Mouse (Mus musculus): ENCODE measurements at regions not wholly inside any gene's neighbourhood (a gene's known extent, or its start where the extent isn't known, plus 50 kb on each side); places are given as distances from the start of the nearest gene placed in this dataset.

DNA sequence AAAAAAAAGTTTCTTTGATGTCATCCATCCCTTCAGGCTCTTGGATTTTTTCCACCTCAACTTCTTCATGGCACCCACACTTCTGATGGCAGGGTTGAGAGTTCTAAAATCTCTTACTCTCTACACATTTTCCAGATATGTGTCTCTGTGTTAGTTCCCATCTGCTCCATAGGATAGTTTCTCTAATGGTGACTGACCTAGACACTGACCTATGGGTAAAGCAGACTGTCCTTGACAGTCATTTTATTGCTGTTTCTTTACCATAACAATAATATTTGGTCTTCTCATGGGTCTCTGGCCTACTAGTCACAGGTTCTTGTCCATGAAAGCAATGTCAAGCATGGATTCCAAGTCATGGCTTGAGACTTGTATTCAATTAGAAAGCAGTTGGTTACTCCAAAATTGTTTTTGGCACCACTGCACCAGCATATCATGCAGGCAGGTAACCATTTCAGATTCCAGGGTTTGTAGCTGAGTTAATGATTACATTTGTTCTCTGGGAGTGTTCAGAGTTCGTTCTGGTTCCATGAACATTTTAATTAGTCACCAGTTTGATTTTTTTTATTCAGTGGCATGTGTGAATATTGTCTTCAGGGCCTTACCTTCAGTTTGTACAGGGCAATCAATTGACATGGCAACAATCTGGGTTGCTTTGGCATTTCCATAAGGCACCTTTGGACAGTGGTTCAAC, 71.9 kb upstream of the Slc7a12 start:
- TF ChIP-seq CTCF (IDR thresholded peaks at IDR 0.05; ENCODE audit: borderline replicate concordance, control insufficient read depth, extremely low read depth, insufficient read depth, low read length, poor library complexity), result no peak
- TF ChIP-seq POLR2A (IDR thresholded peaks at IDR 0.05; ENCODE audit: control insufficient read depth, extremely low read depth, insufficient read depth, low read length, poor library complexity), result no peak
